Mouse (Mus musculus) CD8-positive naive resting alpha-beta T cell, adult 57 days (primary cell): ENCODE data around the gene Os9. TPM values are rescaled to one million over a fixed set of nuclear protein-coding genes. Genes with fewer than 3 reads are reported as not detected.

ENCODE experiments used
- total RNA-seq: library from RNA; stranded (reverse); gene quantifications from one replicate; pipeline ENCODE4 v1.2.4, GENCODE M21; 2023

Gene Os9
- total RNA-seq = 86.9 TPM

GRCm38 (mm10) chr10:127121066-127121477, at the start of gene Os9:
TSS of gene Os9 (minus strand) at chr10:127121131.

GRCm38 (mm10) chr10:127164631-127165353, 43.9 kb upstream of the Os9 start, which contains the start of gene B4galnt1:
TSS of gene B4galnt1 (plus strand) at chr10:127165225.

GRCm38 (mm10) chr10:127075080-127075479, 45.9 kb downstream of the Os9 start, which contains the start of gene Agap2:
TSS of gene Agap2 (plus strand) at chr10:127075284.

GRCm38 (mm10) chr10:127070190-127071121, 50.5 kb downstream of the Os9 start, which contains the start of gene Tspan31:
TSS of gene Tspan31 (minus strand) at chr10:127070264.

GRCm38 (mm10) chr10:127063239-127063872, 57.6 kb downstream of the Os9 start, which contains the start of gene Cdk4:
TSS of gene Cdk4 (plus strand) at chr10:127063534.

GRCm38 (mm10) chr10:127059968-127060916, 60.7 kb downstream of the Os9 start, which contains the start of gene March9:
TSS of gene March9 (minus strand) at chr10:127060184.

GRCm38 (mm10) chr10:127047954-127048353, 73.0 kb downstream of the Os9 start, which contains the start of gene Cyp27b1:
TSS of gene Cyp27b1 (plus strand) at chr10:127048250.

Other genes with a start within 250 kb of the Os9 start
- 4.5 TPM for gene Atp23, start 219.8 kb downstream of the Os9 start, total RNA-seq
- 63.3 TPM for gene Ctdsp2, start 142.4 kb downstream of the Os9 start, total RNA-seq
- 1.3 TPM for gene Avil, start 120.4 kb downstream of the Os9 start, total RNA-seq
- 17.7 TPM for gene Tsfm, start 90.3 kb downstream of the Os9 start, total RNA-seq
- 31.4 TPM for gene Mettl1, start 79.7 kb downstream of the Os9 start, total RNA-seq
- gene Eef1akmt3, start 79.6 kb downstream of the Os9 start, total RNA-seq = not detected
- 1.4 TPM for gene Cyp27b1, start 72.9 kb downstream of the Os9 start, total RNA-seq
- gene March9, start 60.9 kb downstream of the Os9 start, total RNA-seq = 4.0 TPM
- 126 TPM for gene Cdk4, start 57.6 kb downstream of the Os9 start, total RNA-seq
- gene Tspan31, start 50.9 kb downstream of the Os9 start, total RNA-seq = 10.0 TPM
- gene Agap2, start 45.8 kb downstream of the Os9 start, total RNA-seq = 153 TPM
- 838 TPM for gene B4galnt1, start 44.1 kb upstream of the Os9 start, total RNA-seq
- gene Slc26a10, start 59.5 kb upstream of the Os9 start, total RNA-seq = not detected
- gene Arhgef25, start 69.0 kb upstream of the Os9 start, total RNA-seq = 0.49 TPM
- gene Dtx3, start 74.6 kb upstream of the Os9 start, total RNA-seq = 60.7 TPM
- 35.9 TPM for gene Pip4k2c, start 90.5 kb upstream of the Os9 start, total RNA-seq
- not detected for gene Kif5a, start 142.2 kb upstream of the Os9 start, total RNA-seq
- 99.5 TPM for gene Dctn2, start 145.2 kb upstream of the Os9 start, total RNA-seq
- 93.2 TPM for gene Mbd6, start 167.9 kb upstream of the Os9 start, total RNA-seq
- gene Mars, start 190.7 kb upstream of the Os9 start, total RNA-seq = 44.1 TPM
- gene Arhgap9, start 200.8 kb upstream of the Os9 start, total RNA-seq = 328 TPM
- not detected for gene Gli1, start 220.8 kb upstream of the Os9 start, total RNA-seq
- gene Inhbe, start 233.3 kb upstream of the Os9 start, total RNA-seq = not detected
- not detected for gene Inhbc, start 249.3 kb upstream of the Os9 start, total RNA-seq